Mouse (Mus musculus) gastrocnemius, adult 18-20 months (tissue): ENCODE measurements at regions not wholly inside any gene's neighbourhood (a gene's known extent, or its start where the extent isn't known, plus 50 kb on each side); places are given as distances from the start of the nearest gene placed in this dataset.

ENCODE experiments used
- DNase-seq: peaks from one replicate; pipeline ENCODE4 v3.0.0; 2021; ENCODE audit warnings: low spot score

GRCm38 (mm10) chr1:89288921-89289320 lies 165.7 kb upstream of the Agap1 start:
- DNase-seq, result no peak

DNA sequence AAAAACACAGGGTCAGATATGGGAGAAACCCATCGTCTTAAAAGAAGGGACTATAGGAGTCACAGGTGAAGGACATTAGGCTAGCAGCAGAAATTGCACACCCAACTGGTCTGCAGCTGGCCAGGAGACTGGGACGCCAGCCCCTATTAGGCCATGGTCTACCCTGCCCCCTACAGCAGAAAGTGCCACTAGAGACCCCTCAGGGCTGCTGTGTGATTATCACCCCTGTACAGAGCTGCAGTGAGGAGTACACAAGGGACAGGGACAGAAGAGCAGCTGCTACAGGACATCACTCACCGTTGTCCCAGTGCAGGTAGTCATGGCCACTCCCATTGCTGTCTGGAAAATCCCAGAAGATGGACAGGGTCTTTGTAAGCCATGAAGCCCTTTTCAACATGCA lies 157.9 kb upstream of the Agap1 start:
- no peak for DNase-seq

- no peak for DNase-seq
These were observed 156.8 kb upstream of the Agap1 start for GRCm38 (mm10) chr1:89297766-89298165.

DNA sequence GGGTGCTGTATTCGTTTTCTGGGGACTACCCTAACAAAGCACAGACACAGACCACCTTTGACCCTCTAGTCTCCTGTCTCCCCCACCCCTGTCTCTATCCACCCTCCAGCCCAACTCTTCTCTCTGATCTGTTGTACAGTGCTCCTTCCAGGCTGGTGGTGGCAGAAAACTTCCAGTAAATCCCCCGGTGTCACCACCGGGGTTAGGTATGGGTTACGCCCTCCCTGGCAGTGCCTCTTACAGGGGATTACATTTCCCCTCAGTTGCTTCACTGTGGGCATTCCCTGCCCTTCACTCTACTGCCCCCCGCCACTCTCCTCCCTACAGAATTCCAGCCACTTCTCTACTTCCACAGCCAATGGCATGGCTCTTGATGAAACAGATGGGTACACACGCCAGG lies 153.5 kb upstream of the Agap1 start:
- no peak for DNase-seq

- DNase-seq, result no peak
These were observed 152.1 kb upstream of the Agap1 start for GRCm38 (mm10) chr1:89302368-89302951.

DNA sequence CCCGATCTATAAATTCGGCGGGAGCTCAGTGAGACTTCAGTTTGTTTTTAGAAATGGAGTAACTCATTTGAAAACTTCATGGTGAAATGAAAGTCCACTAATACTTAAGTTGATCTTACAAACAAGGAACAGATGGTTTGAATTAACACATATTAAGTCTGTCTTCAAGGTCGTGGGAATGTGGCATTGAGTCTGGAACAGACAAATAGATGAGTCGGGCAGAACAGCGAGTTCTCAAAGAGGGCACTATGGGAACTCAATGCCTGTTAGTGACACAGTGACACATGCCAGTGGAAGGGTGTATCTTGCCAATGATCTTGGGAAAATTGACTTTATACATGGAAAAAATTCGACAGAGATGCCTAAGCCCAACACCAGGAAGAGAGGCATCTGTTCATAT lies 149.4 kb upstream of the Agap1 start:
- DNase-seq, result no peak

- peak; percentile 9 for DNase-seq
These were observed 145.8 kb upstream of the Agap1 start for GRCm38 (mm10) chr1:89308788-89309187.

GRCm38 (mm10) chr1:89313064-89313463 lies 141.5 kb upstream of the Agap1 start:
- no peak for DNase-seq

GRCm38 (mm10) chr1:89317897-89318296 lies 136.7 kb upstream of the Agap1 start:
- DNase-seq, result no peak

GRCm38 (mm10) chr1:89318663-89319062 lies 135.9 kb upstream of the Agap1 start:
- no peak for DNase-seq

DNA sequence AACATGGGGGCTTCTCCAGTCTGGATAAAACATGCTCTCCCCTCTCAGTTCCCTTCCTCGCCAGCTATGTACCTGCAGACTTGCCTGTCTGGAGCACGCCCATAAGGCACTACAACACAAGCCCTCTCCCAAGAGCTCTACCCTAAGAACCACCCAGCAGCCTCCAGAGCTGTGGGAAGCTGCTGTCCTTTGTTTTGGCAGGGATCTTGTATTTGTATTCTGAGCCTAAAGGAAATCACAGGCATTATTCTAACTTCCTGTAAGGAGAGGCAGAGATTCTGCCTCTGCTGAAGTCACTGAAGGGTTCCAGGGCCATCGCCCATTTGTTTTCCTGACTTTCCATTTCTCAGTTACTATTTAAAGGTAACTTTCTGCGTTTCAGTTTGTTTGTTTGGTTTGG lies 132.0 kb upstream of the Agap1 start:
- no peak for DNase-seq

DNA sequence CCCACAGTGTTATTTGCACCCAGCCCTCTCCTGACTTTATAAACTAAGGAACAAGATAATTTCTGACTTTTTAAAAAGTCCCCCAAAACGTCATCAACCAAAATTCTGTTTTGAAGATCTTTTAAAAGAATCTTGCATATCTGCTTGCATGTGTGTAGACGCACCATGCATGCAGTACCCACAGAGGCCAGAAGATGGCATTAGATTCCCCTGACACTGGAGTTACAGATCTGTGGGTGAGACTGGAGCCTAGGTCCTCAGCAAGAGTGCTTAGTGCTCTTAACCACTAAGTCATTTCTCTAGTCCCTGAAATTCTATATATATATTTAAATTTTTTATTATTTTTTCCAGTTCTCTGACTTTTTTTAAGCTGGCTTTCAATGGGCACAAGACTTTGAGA lies 131.5 kb upstream of the Agap1 start:
- DNase-seq, result peak; percentile 64

DNA sequence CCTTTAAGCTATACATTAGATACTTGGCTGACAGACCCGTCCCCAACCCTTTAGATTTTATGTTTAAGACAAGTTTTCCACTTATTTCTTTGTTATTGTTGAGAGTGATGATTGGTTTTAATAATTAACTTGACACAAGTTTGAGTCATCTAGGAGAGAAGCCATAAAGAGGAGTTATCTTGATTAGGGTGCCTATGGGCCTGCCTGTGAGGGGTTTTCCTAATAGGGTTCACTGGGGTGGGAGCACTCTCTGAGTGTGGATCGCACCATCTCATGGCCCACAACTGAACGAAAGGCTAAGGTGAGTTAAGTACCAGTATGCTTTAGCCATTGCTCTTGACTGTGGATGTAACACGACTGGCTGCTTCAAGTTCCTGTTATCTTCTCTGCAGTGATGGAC lies 123.3 kb upstream of the Agap1 start:
- no peak for DNase-seq

GRCm38 (mm10) chr1:89332676-89333075 lies 121.9 kb upstream of the Agap1 start:
- DNase-seq, result no peak

DNA sequence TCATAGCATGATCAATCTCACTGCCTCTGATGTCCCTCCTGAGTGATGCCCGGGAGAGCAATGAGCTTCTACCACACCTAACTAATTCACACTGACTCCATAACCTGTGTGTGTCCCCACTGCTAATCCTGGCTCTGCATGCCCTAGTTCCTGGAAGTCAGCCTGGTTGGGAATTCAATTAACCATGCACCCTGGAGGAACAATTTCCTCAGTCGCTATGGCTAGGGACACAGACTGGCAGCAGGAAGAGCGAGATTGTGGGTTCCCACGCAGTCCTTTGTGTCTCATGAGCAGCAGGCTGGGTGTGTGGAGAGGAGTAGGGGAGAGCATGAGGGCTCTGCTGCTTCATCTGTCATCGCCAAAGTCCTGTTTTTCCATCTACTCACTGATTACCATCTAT lies 116.7 kb upstream of the Agap1 start:
- no peak for DNase-seq

- no peak for DNase-seq
These were observed 111.8 kb upstream of the Agap1 start for GRCm38 (mm10) chr1:89342794-89343193.

DNA sequence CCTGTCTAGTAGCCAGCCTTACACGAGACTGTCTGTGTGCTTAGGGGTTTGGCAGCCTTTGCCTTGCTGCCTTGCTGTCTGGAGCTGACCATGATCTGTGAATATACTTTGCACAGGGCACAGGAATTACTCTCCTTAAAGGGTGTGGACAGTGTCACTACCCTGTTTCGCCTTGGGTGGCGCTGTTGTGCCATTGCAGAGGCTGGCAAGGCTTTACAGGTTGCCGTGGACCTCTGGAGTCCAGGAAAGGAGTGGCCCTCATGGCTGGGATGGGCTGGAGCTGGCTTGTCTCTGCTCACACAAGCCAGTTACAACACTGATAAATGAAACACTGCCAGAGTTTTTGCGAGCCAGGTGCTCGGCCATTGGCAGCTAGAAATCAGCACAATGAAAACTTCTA lies 110.1 kb upstream of the Agap1 start:
- peak; percentile 12 for DNase-seq

DNA sequence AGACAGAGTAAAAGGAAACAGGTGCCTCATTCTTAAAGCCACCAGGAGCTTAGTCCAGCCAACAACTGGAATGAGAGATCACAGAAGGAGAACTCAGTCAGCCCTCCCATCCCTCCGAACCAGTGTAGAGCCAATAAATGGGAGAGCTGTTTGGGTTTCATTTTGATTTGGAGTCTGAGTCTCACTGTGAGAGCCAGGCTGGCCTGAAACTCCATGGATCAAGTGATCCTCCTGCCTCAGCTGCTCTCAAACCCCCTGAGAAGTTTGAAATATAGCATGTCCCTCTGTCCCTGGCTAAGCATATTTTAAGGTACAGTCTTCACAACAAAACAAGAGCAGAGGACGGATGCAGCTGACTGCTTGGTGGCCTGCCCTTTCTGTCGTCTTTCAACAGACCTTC lies 107.3 kb upstream of the Agap1 start:
- DNase-seq, result no peak

DNA sequence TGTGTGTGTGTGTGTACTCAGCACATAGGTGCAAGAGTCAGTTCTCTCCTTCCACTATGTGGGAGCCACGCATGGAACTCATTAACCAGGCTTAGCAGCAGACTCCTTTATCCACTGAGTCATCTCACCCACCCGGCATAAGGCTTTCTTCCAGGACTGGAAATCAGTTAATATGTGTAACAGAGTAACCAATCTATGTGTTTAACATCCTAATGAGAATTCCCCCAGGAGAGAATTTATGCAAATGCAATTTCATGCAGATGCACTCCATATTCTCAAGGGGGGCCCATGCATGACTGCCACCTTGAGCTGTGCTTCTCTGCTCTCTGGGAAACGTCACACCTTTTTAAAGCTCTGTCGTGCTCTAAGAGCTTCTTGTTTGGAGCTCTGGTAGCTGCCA lies 101.7 kb upstream of the Agap1 start:
- DNase-seq, result no peak

DNA sequence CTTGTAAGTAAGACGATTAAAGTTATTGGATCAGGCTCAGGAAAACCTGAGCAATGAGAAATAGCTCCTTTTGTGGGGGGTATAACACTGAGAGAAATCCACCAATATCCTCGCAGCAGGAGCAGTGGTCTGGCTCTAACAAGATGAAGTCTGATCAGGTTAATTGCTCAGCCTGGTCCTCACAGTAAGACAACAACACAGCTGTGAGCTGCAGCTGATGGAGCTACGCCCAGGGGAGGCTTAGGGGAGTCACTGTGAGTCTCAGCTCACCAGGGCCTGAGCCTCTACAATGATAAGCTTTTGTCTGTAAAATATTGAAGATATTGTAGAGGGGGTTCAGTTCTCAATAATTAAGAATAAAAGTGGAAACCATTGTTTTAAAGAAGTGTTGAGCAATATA lies 95.3 kb upstream of the Agap1 start:
- no peak for DNase-seq

GRCm38 (mm10) chr1:89364547-89365305 lies 89.9 kb upstream of the Agap1 start:
- no peak for DNase-seq

- no peak for DNase-seq
These were observed 87.7 kb upstream of the Agap1 start for GRCm38 (mm10) chr1:89366891-89367290.

GRCm38 (mm10) chr1:89373806-89374205 lies 80.8 kb upstream of the Agap1 start:
- no peak for DNase-seq

DNA sequence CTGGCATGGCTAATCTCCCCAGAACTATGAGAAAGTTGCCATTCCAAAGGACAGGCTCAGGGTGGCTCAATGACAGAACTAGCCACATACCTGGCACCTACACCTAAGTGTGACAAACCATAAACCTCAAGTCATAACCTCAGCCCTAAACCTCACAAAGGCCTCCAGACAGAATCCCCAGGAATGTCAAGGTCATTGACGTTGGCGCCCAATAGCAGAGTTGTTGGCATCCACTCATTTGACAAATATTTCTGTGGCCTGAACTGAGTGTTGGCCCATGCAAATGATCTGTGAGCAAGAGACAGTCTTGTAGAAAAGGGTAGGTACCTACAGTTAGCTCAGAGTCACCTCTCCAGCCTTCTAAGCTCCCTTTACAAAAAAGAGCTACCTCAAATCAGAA lies 80.3 kb upstream of the Agap1 start:
- no peak for DNase-seq
